Mouse (Mus musculus) lung, adult 2 months (tissue): Measurements from ENCODE around the gene BC048562. TPM values are rescaled to one million over a fixed set of nuclear protein-coding genes. Genes with fewer than 3 reads are reported as not detected.

ENCODE experiments used
- DNase-seq: peaks from one replicate; pipeline ENCODE4 v3.0.0; 2022
- H3K4me1 ChIP-seq: fragments of 200-500 bp; 2 replicates; pipeline ENCODE4 v1.6.1; 2011; ENCODE audit warnings: low read length; ENCODE audit not compliant: control insufficient read depth, insufficient read depth
- H3K4me3 ChIP-seq: fragments of 200-500 bp; replicated peaks from 2 replicates; pipeline ENCODE3; 2011; ENCODE audit warnings: low read depth, mild to moderate bottlenecking, control low read depth, low read length; ENCODE audit errors: extremely low read depth
- CTCF ChIP-seq: fragments of 200-500 bp; IDR thresholded peaks from 2 replicates; pipeline ENCODE4 v1.5.1; 2011; ENCODE audit warnings: mild to moderate bottlenecking, low read length, control low read depth; ENCODE audit not compliant: insufficient read depth
- POLR2A ChIP-seq: fragments of 200-500 bp; IDR thresholded peaks from 2 replicates; pipeline ENCODE4 v1.6.1; 2011; ENCODE audit warnings: low read depth, mild to moderate bottlenecking, control low read depth, low read length, borderline replicate concordance; ENCODE audit errors: extremely low read depth
- WGBS: fragments of 180-500 bp; shearing (Covaris S2); methylation state at CpG from one replicate; pipeline ENCODE4 v1.1.7; 2018; 5-methylcytosine and 5-hydroxymethylcytosine counted together
- polyA plus RNA-seq: library from polyadenylated mRNA; depleted of rRNA; stranded (reverse); fragments of >200 nt; gene quantifications from 2 replicates; pipeline ENCODE4 v1.2.3, GENCODE M21; 2012

BC048562 gene
- polyA plus RNA-seq, 1 experiment = not detected

DNA sequence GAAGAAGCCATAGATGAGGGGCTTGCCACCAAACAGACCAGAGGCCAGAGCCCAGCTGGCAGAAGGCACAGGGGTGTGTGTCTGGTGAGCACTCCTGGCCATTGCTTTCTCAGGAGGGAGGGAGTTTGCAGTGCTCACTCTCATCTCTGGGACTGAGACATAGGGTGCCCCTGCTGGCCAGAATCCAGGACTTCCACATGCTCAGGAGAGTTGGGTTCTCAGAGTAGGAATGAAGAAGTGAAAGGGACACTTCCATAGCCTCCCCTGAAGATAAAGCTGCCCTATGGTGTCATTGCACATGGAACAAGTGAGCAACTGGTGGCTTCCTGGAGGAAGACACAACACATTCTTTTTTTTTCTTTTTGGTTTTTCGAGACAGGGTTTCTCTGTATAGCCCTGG, 38.2 kb downstream of the BC048562 start:
- TF ChIP-seq CTCF = no peak
- TF ChIP-seq POLR2A = no peak
- no peak overlapping the region for H3K4me3 ChIP-seq
- peaks cover 4% of the 10 kb centered on the region for H3K4me1 ChIP-seq
- no peak for DNase-seq
- WGBS = 25% methylated on average over 1 of the region's 1 CpGs

- TF ChIP-seq CTCF = no peak
- TF ChIP-seq POLR2A = peak; percentile 50; the same call in 1 of the 2 replicates
- WGBS = under 1% methylated on average over 20 of the region's 20 CpGs
- peak; percentile 86 for DNase-seq
- H3K4me1 ChIP-seq = peaks cover 5% of the 10 kb centered on the region
- H3K4me3 ChIP-seq = peak overlapping the region; percentile 81
Observed at GRCm38 (mm10) chr9:108478638-108479156, 42.4 kb downstream of the BC048562 start.

DNA sequence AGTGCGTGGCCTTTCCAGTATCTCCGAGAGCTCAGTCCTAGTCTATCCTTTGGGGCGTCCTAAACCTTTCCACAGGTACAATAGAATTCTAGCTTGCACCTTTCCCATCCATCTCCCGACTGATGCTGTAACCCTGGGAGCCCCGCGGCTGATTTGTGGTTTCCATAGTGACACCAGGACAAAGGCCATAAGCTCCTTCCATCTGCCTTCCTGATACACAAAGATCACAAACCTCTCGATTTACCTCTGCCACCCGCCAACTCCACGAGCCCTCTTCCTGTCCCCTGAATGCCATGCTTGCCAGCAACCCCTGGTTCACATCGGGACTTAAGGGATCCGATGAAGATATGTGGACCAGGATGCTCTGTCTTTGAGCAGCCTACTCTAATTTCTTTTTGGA, 43.0 kb downstream of the BC048562 start:
- 30% methylated on average over 11 of the region's 11 CpGs for WGBS
- Histone ChIP-seq H3K4me3 (no peak overlapping the region), H3K4me1 (peaks cover 5% of the 10 kb centered on the region)
- no peak for DNase-seq
- TF ChIP-seq POLR2A (no peak), CTCF (no peak)

DNA sequence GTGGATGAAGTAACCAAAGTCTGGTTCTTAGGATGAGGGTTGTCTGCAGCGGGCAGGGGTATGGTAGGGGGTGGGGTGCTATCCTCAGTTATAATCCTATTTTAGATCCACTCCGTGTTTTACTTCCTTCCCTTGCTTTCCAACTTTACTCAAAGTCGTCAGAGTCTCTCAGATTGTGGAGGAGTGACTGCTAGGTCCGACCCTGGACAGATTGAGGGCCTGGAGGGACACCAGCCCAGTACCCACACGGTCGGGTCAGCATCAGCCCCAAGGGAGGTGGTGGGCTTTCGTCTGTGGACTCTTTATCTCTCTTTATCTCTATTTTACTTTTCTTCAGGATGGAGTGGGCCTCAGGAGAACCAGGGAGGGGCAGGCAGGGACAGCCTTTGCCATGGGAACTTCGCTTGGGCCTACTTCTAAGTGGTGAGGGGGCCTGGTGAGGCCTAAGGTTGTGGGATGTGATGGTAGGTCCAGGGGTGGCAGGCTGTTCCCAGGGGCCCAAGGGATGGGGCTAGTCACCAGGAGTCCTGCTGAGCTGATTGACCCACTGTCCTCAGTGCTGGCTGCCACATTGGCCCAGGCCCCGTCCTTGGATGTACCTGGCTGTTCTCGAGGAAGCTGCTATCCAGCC, 43.6 kb downstream of the BC048562 start, which contains the start of gene Lamb2:
Lamb2 (plus strand) TSS at position 16 of the 631 bp plus-strand sequence.
- 15% methylated on average over 10 of the region's 10 CpGs for WGBS
- TF ChIP-seq POLR2A (peak; percentile 81; the same call in 1 of the 2 replicates), CTCF (no peak)
- DNase-seq = peak; percentile 63
- Histone ChIP-seq H3K4me3 (peak within 1 kb of the TSS; percentile 98), H3K4me1 (peaks cover 5% of the 10 kb centered on the region)

DNA sequence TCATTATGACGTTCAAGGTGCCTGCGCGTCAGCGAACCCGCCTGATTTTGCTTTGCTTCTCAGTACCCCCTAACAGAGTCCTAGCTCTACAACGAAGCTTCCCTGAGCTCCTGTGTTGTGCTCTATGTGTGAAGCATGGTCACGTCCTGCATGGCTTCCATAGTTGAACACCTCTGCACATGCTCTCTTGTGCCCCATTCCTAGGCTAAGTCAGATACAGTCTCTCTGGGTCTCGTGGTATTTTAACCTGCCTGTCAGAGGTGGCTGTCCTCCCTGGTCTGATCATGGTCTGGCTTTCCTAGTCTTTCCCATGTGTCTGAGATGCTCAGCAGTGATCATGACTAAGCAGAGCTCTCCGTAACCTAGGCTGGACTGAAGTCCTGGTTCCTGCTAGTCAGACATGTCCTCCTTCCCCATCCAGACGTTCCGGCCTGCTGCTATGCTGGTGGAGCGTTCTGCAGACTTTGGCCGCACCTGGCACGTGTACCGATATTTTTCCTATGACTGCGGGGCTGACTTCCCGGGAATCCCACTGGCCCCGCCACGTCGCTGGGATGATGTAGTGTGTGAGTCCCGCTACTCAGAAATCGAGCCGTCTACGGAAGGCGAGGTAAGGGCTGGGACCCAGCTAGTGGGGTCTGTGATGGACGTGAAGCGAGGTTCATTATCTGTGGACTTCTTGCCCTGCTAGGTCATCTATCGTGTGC, 44.7 kb downstream of the BC048562 start:
- WGBS = 87% methylated on average over 28 of the region's 28 CpGs
- Histone ChIP-seq H3K4me3 (no peak overlapping the region), H3K4me1 (peaks cover 5% of the 10 kb centered on the region)
- TF ChIP-seq POLR2A (no peak), CTCF (no peak)
- DNase-seq = no peak

DNA sequence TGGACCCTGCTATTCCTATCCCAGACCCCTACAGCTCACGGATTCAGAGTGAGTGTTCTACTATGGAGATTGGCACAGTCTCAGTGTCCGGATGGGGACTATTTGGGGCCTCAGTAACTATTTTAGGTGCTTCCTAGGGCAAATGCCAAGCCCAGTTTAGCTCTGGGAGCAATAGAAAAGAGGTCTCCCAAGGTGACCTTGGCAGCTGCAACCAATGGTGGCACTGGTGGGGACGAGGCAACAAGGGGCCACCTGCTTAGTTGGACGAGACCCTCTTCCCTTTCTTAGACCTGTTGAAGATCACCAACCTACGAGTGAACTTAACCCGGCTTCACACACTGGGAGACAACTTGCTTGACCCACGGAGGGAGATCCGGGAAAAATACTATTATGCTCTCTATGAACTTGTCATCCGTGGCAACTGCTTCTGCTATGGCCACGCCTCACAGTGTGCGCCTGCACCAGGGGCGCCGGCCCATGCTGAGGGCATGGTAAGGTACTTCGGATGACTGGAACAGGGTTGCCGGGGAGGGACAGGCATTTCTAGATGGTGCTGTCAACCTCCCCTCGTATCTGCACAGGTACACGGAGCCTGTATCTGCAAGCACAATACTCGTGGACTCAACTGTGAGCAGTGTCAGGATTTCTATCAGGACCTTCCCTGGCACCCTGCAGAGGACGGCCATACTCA, 45.4 kb downstream of the BC048562 start:
- Histone ChIP-seq H3K4me1 (peaks cover 5% of the 10 kb centered on the region), H3K4me3 (no peak overlapping the region)
- no peak for DNase-seq
- TF ChIP-seq CTCF = no peak
- no peak for TF ChIP-seq POLR2A
- 87% methylated on average over 19 of the region's 19 CpGs for WGBS

- no peak overlapping the region for H3K4me3 ChIP-seq
- WGBS = 94% methylated on average over 18 of the region's 18 CpGs
- TF ChIP-seq CTCF (no peak), POLR2A (no peak)
- H3K4me1 ChIP-seq = peaks cover 5% of the 10 kb centered on the region
- no peak for DNase-seq
Observed at GRCm38 (mm10) chr9:108483051-108483790, 46.9 kb downstream of the BC048562 start.

GRCm38 (mm10) chr9:108484021-108484420, 47.7 kb downstream of the BC048562 start:
- TF ChIP-seq POLR2A = no peak
- TF ChIP-seq CTCF = no peak
- Histone ChIP-seq H3K4me3 (no peak overlapping the region), H3K4me1 (peaks cover 5% of the 10 kb centered on the region)
- 93% methylated on average over 15 of the region's 15 CpGs for WGBS
- DNase-seq = no peak
